Mouse (Mus musculus) right cerebral cortex, adult 18-20 months (tissue): ENCODE results near the gene Zfp287.

Experiments
- DNase-seq: peaks from one replicate; pipeline ENCODE4 v3.0.0; 2022; ENCODE audit warnings: mixed read lengths

Gene Zfp287

DNA sequence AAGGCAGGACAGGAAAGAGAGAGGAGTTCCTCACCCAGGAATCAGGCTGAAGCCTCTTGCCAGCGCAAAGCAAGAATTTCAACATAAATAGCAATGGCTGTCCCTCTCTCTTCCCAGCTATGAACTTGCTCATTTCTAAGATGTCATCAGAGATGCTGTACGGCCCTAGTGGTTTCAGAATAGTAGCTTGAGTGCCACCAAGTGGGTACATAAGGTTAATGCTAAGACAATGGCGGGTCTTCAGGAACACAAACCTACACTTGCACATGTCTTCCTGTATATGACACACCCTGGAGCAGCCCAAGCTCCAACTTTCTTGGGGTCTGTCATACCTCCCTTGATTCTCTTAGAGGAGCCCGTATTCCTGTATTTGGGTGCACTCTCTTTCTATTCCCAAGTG lies 32.0 kb downstream of the Zfp287 start:
- DNase-seq = no peak

DNA sequence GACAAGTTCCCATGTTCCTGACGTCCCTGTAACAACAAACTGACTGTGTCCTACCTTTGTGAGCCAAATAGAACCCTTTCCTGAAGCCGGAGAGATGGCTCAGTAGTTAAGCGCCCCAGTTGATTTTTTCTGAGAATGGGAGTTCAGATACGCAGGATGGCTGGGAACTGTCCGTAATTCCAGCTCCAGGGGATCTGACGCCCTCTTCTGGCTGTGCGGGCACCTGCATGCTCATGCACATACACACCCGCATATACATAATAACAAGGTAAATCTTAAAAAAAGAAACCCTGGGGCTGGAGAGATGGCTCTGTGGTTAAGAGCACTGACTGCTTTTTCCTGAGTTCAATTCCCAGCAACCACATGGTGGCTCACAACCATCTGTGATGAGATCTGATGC lies 36.6 kb downstream of the Zfp287 start:
- no peak for DNase-seq

- DNase-seq = no peak
Observed at GRCm38 (mm10) chr11:62693299-62694184, 38.2 kb downstream of the Zfp287 start.

GRCm38 (mm10) chr11:62691592-62691991 lies 40.1 kb downstream of the Zfp287 start:
- no peak for DNase-seq

DNA sequence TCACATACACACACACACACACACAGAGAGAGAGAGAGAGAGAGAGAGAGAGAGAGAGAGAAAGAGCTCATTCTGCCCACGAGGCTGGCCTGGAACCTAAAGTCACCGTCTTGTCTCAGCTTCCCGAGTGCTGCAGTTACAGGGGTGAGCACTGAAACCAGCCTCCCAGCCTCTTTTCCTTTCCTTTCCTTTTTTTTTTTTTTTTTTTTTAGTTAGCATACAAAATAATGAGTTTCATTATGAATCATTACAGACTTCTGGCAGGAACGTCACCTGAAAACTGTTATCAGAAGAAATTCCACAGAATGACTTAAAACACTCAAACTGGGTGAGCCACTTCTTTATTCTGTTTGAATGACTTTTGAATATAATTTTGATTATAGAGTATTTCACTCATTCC lies 51.8 kb downstream of the Zfp287 start:
- DNase-seq = no peak

DNA sequence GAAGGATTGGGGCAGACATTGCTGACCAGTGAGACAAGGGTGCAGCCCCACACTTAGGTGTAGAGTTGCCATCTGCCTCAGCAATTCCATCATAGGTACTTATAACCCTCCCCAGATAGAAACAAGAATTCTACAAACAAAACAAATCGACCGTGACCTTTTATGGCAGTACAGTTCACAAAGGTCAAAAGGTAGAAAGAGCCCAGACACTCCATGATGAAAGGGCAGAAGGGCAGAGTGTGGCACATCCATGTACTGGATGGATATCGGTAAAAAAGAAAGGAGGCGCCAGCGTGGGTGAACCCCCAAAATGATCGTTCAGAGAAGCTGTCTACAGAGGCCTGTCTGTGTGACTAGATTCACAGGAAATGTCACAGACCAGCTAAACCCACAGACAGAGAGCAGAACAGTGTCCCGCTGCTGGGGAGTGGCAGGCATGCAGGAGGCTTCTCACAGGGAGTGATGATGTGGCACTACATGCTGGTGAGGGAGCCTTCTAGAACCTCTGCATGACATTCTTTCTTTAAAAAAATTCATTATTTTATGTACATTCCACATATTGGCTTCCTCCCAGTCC lies 52.8 kb downstream of the Zfp287 start:
- no peak for DNase-seq

DNA sequence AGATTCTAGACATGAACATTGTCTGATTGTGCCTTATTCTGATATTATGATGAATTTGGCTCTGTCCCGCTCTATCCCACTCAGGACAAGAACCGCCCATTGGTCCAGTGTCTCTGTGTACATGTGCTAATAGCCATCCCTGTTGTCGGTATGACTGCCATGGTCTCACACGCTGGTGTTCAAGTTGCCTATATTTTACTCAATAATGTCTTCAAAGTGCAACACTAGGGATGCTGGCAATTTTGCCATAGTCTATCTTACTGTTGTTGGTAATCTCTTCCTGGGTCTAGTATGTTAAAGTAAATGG lies 55.5 kb downstream of the Zfp287 start:
- DNase-seq = no peak

- DNase-seq = peak; percentile 79
Observed at GRCm38 (mm10) chr11:62675480-62676289, 56.0 kb downstream of the Zfp287 start.

DNA sequence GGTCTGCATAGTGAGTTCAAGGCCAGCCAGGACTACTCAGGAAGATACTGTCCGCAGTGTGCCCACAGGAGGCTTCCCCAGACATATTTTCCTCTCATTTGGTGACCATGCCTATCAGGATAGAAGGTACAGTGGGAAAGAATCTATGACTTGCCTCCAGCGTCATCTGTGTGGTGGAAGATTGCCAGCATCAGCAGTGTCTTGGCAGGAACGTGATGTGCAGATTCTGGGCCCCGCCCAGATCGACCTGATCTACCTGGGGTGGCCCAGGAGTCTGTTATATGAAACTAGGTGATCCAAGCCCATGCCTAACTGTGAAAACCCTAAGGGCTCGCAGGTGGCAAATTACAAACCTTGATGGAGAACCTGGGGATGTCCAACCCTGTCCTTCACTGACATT lies 61.7 kb downstream of the Zfp287 start:
- DNase-seq = no peak

DNA sequence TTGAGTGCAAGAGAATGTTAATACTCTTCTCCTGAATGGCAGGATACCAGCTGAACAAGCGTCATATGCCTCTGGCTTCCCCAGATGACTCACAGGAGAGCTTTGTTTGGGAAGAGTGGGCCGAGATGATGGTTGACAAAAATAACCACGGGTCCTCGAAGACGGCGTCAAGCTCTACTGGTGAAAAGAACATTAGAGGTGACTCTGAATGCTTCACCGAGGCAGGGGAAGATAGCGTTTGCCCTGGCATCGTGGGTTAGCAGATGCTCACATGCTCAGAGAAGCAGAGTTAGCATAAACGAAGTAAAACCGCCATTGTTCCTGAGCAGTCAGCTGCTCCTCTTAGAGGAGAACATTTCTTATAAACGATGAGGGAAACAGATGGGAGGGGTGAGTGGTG lies 62.2 kb downstream of the Zfp287 start:
- peak; percentile 88 for DNase-seq

GRCm38 (mm10) chr11:62668986-62669385 lies 62.7 kb downstream of the Zfp287 start:
- DNase-seq = no peak

- DNase-seq = no peak
Observed at GRCm38 (mm10) chr11:62664250-62664649, 67.5 kb downstream of the Zfp287 start.

DNA sequence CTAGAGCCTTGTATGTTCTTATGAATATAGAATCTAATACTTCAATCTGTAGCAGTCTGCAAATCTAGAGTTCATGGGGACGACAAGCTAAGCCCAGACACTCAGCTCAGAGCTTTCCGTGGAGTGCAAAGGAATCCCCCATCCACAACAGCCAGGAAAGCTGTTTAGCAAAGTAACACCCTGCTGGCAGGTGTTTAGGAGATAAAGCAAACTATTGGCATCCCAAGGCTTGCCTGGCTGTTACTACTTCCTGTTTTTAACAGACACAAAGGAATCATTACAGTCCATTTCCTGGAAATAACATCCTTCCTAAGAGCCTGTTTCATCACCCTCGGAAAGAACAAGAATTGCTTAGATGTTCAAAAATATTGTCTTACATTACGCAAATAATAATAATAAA lies 70.8 kb downstream of the Zfp287 start:
- DNase-seq = no peak

- DNase-seq = no peak
Observed at GRCm38 (mm10) chr11:62652080-62652479, 79.6 kb downstream of the Zfp287 start.

DNA sequence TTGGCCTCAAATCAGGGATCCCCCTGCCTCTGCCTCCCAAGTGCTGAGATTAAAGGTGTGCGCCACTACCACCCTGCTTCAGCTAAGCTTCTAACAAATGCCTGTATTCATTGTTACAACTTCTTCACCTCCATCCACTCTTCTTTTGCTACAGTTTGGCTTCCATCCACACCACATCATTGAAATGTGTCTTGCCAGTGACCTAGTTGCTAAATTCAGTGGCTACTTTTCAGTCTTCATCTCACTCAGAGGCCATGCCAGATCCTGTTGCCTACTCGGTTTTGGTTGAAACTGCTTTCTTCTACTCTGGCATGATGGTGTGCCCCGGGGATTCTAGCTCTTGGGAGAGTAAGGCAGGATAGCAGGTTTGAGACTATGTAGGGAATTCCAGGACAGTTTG lies 80.1 kb downstream of the Zfp287 start:
- no peak for DNase-seq
